Mouse (Mus musculus) erythroblast, embryonic 14.5 days (primary cell): Measurements from ENCODE around the gene AA467197. TPM values are rescaled to one million over a fixed set of nuclear protein-coding genes. Genes with fewer than 3 reads are reported as not detected.

ENCODE experiments used
- H3K27me3 ChIP-seq: 2 replicates; pipeline ENCODE4 v1.6.1; 2012; ENCODE audit warnings: inconsistent platforms; ENCODE audit not compliant: control insufficient read depth
- H3K36me3 ChIP-seq: 2 replicates; pipeline ENCODE4 v1.6.1; 2012; ENCODE audit warnings: mild to moderate bottlenecking, inconsistent platforms; ENCODE audit not compliant: control insufficient read depth
- H3K4me1 ChIP-seq: 2 replicates; pipeline ENCODE4 v1.6.1; 2012; ENCODE audit warnings: inconsistent platforms; ENCODE audit not compliant: control insufficient read depth
- H3K4me3 ChIP-seq: replicated peaks from 2 replicates; pipeline ENCODE3; 2012; ENCODE audit warnings: moderate library complexity, mild to moderate bottlenecking, inconsistent platforms
- H3K9me3 ChIP-seq: 2 replicates; pipeline ENCODE4 v1.6.1; 2012; ENCODE audit warnings: low read length, inconsistent platforms, mixed read lengths; ENCODE audit not compliant: control insufficient read depth
- GATA1 ChIP-seq: IDR thresholded peaks from 2 replicates; pipeline ENCODE4 v1.6.1; 2012; ENCODE audit warnings: low read length, inconsistent platforms, mixed read lengths
- TAL1 ChIP-seq: IDR thresholded peaks from 3 replicates; pipeline ENCODE4 v1.6.1; 2012; ENCODE audit warnings: low read length, inconsistent platforms, mixed read lengths
- polyA plus RNA-seq: library from polyadenylated mRNA; stranded (reverse); fragments of >175 nt; gene quantifications from 2 replicates; pipeline ENCODE4 v1.2.3, GENCODE M21; 2012

Gene AA467197
- polyA plus RNA-seq, 1 experiment: not detected

DNA sequence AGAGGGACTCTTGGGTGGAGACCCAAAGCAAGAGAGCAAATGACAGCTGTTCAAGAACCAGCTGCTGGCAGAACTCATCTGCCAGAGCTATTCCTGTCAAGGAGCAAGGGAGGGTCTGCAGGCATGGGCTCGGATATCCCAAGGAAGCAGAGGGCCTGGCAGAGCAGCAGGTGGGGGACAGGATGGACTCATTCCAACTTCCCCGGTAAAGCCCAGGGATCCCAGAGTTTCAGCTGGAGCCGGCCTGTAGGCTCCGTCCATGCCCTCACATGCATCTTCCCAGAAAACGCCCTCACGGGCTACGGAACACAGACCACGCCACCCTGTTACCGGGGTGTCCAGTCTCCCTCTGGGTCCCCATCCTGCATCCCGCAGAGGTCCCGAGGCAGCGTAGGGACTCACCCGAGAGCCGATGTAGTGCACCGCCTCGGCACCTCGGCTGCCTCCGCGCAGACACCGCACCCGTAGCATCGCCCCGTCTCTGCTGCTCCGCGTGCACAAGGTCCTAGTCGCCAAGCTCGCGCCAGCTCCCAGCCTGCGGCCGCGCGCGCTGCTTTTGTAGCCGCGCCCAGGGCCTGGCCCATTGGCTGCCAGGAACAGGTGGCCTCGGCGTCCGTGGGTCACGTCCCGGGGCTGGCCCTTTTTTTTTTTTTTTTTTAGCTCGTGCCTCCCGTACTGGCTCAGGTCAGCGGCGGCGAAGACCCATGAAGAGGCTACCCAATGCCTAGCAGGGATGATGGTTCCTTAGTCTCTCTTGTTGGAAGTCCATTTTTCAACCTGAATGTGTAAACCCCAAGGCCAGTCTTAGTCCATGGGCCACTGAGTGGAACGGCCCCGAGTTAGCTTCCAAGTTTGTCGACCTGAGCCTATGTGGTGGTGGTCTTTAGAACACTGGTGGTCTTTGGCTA is 25.8 kb upstream of the AA467197 start, which contains the start of gene Gatm:
Gene Gatm (minus strand): TSS at position 558 of the 908 bp plus-strand sequence.
- Histone ChIP-seq H3K4me3 (peak within 1 kb of the TSS; percentile 50), H3K4me1 (peaks cover 4% of the 10 kb centered on the region; the same call in 1 of the 2 replicates), H3K36me3 (no peaks in the 10 kb centered on the region), H3K9me3 (no peaks in the 10 kb centered on the region), H3K27me3 (peaks cover 9% of the 10 kb centered on the region)
- TF ChIP-seq TAL1 (no peak), GATA1 (no peak)

DNA sequence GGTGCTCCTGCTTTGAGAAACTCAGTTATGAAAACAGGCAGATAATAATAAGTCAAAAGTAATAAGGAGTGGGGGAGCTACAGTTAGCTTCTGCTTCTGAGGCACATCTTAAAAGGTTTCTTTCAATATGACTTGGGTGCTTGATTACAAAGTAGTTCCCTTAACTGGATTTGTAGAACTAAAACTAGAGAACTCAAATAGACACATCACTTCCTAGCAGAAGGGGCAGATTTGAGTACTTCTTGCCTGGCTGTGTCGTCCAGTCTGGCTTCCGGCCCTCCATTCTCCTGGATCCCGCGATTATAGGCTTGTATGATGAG is 25.2 kb upstream of the AA467197 start:
- H3K36me3 ChIP-seq: no peaks in the 10 kb centered on the region
- no peaks in the 10 kb centered on the region for H3K9me3 ChIP-seq
- peaks cover 9% of the 10 kb centered on the region for H3K27me3 ChIP-seq
- no peak overlapping the region for H3K4me3 ChIP-seq
- TF ChIP-seq GATA1 (no peak), TAL1 (no peak)
- H3K4me1 ChIP-seq: peaks cover 4% of the 10 kb centered on the region; the same call in 1 of the 2 replicates

DNA sequence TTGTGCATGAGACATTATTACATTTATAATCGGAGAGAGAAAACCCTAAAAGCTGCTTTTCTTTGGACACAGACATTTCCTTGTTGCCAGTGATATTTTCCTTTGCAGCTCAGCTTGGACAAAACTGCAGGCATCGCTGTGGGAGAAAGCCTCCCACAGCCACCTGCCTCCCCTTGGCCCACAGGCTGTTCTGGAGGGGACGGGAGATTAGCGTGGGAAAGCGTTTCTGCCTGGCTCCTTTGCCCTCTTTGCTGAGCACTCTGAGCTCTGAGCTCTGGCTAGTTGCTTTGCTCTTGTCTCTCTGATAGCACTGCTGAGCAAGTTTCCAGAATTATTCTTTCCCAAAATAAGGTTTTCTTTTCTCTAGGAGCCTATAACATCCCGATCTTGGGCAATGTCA is 20.5 kb upstream of the AA467197 start:
- H3K9me3 ChIP-seq: no peaks in the 10 kb centered on the region
- no peaks in the 10 kb centered on the region; the same call in 1 of the 2 replicates for H3K27me3 ChIP-seq
- H3K4me3 ChIP-seq: no peak overlapping the region
- TF ChIP-seq TAL1 (no peak), GATA1 (no peak)
- no peaks in the 10 kb centered on the region for H3K36me3 ChIP-seq
- no peaks in the 10 kb centered on the region; the same call in 1 of the 2 replicates for H3K4me1 ChIP-seq

GRCm38 (mm10) chr2:122617792-122618191 is 19.0 kb upstream of the AA467197 start:
- Histone ChIP-seq H3K4me3 (no peak overlapping the region), H3K9me3 (peaks cover 2% of the 10 kb centered on the region; the same call in 1 of the 2 replicates), H3K27me3 (no peaks in the 10 kb centered on the region; the same call in 1 of the 2 replicates), H3K4me1 (no peaks in the 10 kb centered on the region), H3K36me3 (no peaks in the 10 kb centered on the region)
- TF ChIP-seq GATA1 (no peak), TAL1 (no peak)

DNA sequence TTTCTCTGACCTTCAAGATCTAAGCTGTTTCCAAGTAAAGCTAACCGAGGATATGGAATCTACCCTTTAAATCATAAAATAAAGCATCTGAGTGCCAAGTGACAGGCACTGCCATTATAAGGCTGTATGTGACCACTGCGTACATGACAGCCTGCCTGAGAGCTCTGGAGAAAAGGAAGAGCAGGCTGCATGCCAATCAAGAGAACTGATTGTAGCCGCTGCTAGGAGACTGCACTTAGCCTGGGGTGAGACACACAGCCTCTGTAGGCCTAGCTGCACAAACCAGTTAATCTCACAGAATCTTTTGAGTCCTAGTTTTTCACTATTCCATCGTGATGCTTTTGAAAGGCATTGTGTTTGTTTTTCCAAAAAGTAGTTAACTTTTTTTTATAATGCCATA is 18.1 kb upstream of the AA467197 start:
- Histone ChIP-seq H3K36me3 (no peaks in the 10 kb centered on the region), H3K4me1 (no peaks in the 10 kb centered on the region), H3K9me3 (peaks cover 2% of the 10 kb centered on the region; the same call in 1 of the 2 replicates), H3K27me3 (no peaks in the 10 kb centered on the region; the same call in 1 of the 2 replicates), H3K4me3 (no peak overlapping the region)
- TF ChIP-seq GATA1 (no peak), TAL1 (no peak)

DNA sequence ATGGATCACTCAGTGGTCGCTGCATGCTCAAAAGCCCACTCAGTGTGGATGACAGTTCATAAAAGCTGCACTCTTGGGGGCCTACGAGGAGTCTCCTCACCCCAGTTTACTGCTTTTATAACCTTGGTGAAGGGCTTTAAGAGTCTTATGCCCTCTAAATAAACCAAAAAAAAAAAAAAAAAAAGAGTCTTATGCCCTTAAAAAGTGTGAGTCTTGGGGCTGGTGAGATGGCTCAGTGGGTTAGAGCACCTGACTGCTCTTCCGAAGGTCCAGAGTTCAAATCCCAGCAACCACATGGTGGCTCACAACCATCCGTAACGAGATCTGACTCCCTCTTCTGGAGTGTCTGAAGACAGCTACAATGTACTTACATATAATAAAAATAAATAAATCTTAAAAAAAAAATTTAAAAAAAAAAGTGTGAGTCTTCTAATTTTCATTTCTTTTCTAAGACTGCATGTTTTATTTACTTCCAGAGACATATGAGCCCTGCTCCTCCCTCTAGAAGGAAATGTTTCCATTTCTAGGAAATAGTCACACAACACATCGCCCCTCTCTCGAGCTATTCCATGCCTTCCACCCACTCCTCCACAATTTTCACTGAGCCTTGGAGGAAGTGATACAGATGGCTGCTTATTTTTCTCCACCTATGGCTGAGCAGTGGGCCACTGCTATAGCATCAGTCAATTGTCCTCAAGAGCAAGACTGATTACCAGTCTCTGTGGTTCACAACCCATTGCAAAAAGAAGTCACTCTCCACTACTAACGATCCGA is 15.3 kb upstream of the AA467197 start:
- H3K9me3 ChIP-seq: peaks cover 2% of the 10 kb centered on the region; the same call in 1 of the 2 replicates

DNA sequence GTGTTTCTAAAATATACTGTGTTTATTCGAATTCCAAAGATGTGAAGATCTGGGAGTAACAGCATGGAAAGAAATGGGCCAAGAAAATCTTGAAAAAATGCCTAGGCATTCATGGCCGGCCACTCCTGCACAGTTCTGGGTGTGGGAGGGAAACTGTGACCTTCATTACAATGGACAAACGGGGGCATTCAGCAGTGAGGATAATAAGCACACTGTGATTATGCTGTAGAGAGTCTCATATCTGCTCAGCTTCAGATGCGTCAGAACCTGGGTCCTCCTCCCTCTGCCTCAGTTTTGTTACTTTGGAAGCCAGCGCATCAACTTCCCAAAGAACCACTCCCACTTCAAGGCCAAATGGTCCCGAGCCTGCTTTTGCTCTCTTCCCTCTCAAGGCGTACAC is 10.9 kb upstream of the AA467197 start:
- TF ChIP-seq TAL1 (no peak), GATA1 (no peak)
- Histone ChIP-seq H3K9me3 (peaks cover 2% of the 10 kb centered on the region; the same call in 1 of the 2 replicates), H3K27me3 (no peaks in the 10 kb centered on the region), H3K4me1 (peaks cover 6% of the 10 kb centered on the region), H3K4me3 (no peak overlapping the region), H3K36me3 (no peaks in the 10 kb centered on the region)

More for the DNA sequence above, 15.3 kb upstream of the AA467197 start:
- no peaks in the 10 kb centered on the region for H3K36me3 ChIP-seq
- H3K4me1 ChIP-seq: no peaks in the 10 kb centered on the region
- no peak overlapping the region for H3K4me3 ChIP-seq
- no peak for TF ChIP-seq TAL1
- no peaks in the 10 kb centered on the region for H3K27me3 ChIP-seq

DNA sequence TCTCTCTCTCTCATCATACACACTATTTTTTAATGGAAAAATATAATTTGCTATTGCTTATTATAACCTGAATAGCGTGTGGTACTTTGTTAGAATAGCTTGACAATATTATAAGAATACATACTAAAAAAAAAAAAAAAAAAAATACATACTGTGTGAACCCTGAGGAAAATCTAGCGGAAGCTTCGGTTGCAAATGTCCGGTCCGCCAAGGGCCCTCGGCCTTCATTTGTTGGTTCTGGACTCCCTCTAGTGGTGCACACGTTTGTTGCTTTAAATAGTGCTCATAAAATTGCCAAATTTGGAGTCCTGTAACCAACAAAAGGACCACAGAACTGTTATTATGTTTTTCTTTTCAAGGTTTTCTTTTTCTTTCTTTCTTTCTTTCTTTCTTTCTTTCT is 7.8 kb upstream of the AA467197 start:
- Histone ChIP-seq H3K4me1 (peaks cover 15% of the 10 kb centered on the region), H3K9me3 (no peaks in the 10 kb centered on the region)

DNA sequence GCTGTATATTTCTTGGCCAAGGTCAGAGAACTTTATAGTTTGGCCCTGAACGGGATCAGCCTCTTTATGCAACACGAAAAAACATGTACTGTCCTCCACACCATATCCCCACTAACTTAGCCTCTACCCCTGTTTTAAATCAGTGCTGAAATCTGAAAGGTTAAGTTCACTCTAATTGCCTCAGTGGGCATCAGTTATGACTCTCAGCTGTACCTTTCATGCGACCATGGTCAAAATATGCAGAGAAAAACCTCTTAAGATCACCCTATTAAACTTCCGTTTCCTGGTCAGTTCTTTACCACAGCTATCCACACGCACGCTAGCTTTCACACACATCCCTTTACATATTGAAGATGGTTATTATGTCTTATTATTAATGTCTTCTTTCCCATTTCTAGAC is 6.9 kb upstream of the AA467197 start:
- Histone ChIP-seq H3K4me3 (no peak overlapping the region), H3K36me3 (peaks cover 11% of the 10 kb centered on the region), H3K4me1 (peaks cover 15% of the 10 kb centered on the region), H3K9me3 (no peaks in the 10 kb centered on the region), H3K27me3 (no peaks in the 10 kb centered on the region)
- no peak for TF ChIP-seq TAL1
- TF ChIP-seq GATA1: no peak

More for the DNA sequence above, 7.8 kb upstream of the AA467197 start:
- Histone ChIP-seq H3K36me3 (peaks cover 11% of the 10 kb centered on the region), H3K4me3 (no peak overlapping the region), H3K27me3 (no peaks in the 10 kb centered on the region)
- TF ChIP-seq GATA1: no peak
- TF ChIP-seq TAL1: no peak
